Mouse (Mus musculus) G1E (cell line): ENCODE measurements around the gene Fscn1.

Experiments
- CTCF ChIP-seq: IDR thresholded peaks from 2 replicates; pipeline ENCODE4 v1.5.1; 2012; ENCODE audit warnings: low read depth, low read length, inconsistent platforms, mixed read lengths
- GATA1 ChIP-seq: IDR thresholded peaks from 2 replicates; pipeline ENCODE4 v1.6.1; 2012; ENCODE audit warnings: borderline replicate concordance, low read length, inconsistent platforms, mixed read lengths
- GATA2 ChIP-seq: IDR thresholded peaks from 2 replicates; pipeline ENCODE4 v1.6.1; 2012; ENCODE audit warnings: low read depth, low read length, inconsistent platforms, borderline replicate concordance
- POLR2AphosphoS5 ChIP-seq: IDR thresholded peaks from 2 replicates; pipeline ENCODE4 v1.6.1; 2012; ENCODE audit warnings: low read depth, low read length, inconsistent platforms; ENCODE audit not compliant: insufficient replicate concordance
- TAL1 ChIP-seq: conservative IDR thresholded peaks from 2 replicates; pipeline ENCODE4 v1.6.1; 2012; ENCODE audit warnings: low read depth, low read length, inconsistent platforms, mixed read lengths

DNA sequence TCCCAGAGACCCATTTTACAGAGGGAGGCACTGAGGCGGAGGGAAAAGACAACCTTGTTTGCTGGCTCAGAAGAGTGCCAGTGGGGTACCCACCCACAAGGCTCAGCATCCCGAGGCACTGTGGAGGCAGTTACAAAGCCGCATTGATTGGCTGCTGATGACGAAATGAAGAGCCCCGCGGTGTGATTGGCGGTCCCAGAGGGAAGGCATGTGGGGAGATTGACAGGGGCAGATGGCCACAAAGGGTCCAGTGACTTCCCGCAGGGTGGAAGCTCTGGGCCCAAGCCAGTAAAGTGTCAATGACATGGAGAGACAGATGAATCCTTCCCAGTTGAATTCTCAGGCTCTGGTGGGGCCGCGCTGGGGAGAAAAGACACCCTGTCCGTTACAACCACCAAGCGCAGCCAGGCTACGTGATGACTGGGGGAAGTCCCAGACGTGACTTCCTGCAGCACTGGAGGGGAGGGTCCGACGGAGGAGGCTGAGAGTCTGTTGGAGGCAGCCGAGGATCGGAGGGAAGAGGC, 14.5 kb downstream of the Fscn1 start:
- TF ChIP-seq GATA1 (no peak), CTCF (no peak), TAL1 (no peak), GATA2 (no peak), POLR2AphosphoS5 (no peak)
